Mouse (Mus musculus): ENCODE results near the gene Lactbl1.

DNA sequence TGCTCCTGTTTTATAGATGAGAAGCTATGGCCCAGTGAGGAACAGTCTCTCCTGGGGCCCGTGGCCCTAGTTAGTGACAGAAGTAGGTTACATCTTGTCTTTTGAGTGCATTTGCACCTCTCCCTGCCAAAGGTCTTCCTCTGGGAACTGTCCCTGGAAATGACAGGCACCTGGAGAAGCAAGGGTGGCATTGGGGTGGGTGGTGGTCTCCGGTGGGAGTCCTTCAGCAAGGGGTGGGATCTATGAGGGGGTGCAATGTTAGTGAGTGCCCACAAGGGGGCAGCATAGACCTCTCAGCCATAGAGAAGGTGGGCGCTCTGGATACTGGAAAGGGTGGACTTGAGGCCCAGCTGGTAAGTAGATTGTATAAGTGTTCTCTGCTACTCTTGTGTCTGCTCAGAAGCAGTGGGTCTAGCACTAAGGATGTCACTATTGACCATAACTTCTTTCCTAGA, 29.0 kb downstream of the Lactbl1 start:
- no peak for TF ChIP-seq MYOD1 (IDR thresholded peaks at IDR 0.05; ENCODE audit: control insufficient read depth in 1 of 3, insufficient read length in 2 of 3, low read depth in 2 of 3)
- no peak for TF ChIP-seq USF1 (IDR thresholded peaks at IDR 0.05; ENCODE audit: low read depth)
- no peak for TF ChIP-seq POLR2A (IDR thresholded peaks at IDR 0.05; ENCODE audit: insufficient read length, low read depth)
- no peak for TF ChIP-seq MYOG (IDR thresholded peaks at IDR 0.05; ENCODE audit: control insufficient read depth in 1 of 3, insufficient read depth in 1 of 3, insufficient read length in 2 of 3, low read depth in 2 of 3)
- TF ChIP-seq E2F4 (IDR thresholded peaks at IDR 0.05; ENCODE audit: insufficient read depth), result no peak
- TF ChIP-seq MAX (IDR thresholded peaks at IDR 0.05; ENCODE audit: low read depth), result no peak
- TF ChIP-seq REST (IDR thresholded peaks at IDR 0.05; ENCODE audit: insufficient read depth, insufficient read length), result no peak
